Mouse (Mus musculus) small intestine, adult 2 months (tissue): ENCODE data around the gene Ddah1. TPM values are rescaled to one million over a fixed set of nuclear protein-coding genes. Genes with fewer than 3 reads are reported as not detected.

Experiments used
- H3K27ac ChIP-seq: fragments of 200-500 bp; 2 replicates; pipeline ENCODE4 v1.5.1; 2012; ENCODE audit warnings: low read depth, low read length, control low read depth, inconsistent platforms; ENCODE audit not compliant: insufficient read depth
- H3K27me3 ChIP-seq: fragments of 200-500 bp; 2 replicates; pipeline ENCODE4 v1.6.1; 2012; ENCODE audit warnings: mild to moderate bottlenecking, moderate library complexity, low read length, inconsistent platforms; ENCODE audit not compliant: control insufficient read depth, insufficient read depth
- H3K36me3 ChIP-seq: fragments of 200-500 bp; 2 replicates; pipeline ENCODE4 v1.6.1; 2012; ENCODE audit warnings: mild to moderate bottlenecking, low read length, control low read depth, inconsistent platforms; ENCODE audit not compliant: control insufficient read depth, insufficient read depth
- H3K4me1 ChIP-seq: fragments of 200-500 bp; 2 replicates; pipeline ENCODE4 v1.6.1; 2012; ENCODE audit warnings: low read length, inconsistent platforms, mixed read lengths; ENCODE audit not compliant: control insufficient read depth, insufficient read depth, insufficient read length
- H3K4me3 ChIP-seq: fragments of 200-500 bp; 2 replicates; pipeline ENCODE4 v1.5.1; 2012; ENCODE audit warnings: low read depth, mild to moderate bottlenecking, control low read depth, inconsistent platforms, low read length, moderate library complexity
- CTCF ChIP-seq: fragments of 200-500 bp; IDR thresholded peaks from 2 replicates; pipeline ENCODE4 v1.5.1; 2012; ENCODE audit warnings: low read depth, mild to moderate bottlenecking, control low read depth, inconsistent platforms, low read length, moderate library complexity, mixed read lengths; ENCODE audit not compliant: insufficient replicate concordance, insufficient read length; ENCODE audit errors: extremely low read depth
- POLR2A ChIP-seq: fragments of 200-500 bp; IDR thresholded peaks from 2 replicates; pipeline ENCODE4 v1.6.1; 2012; ENCODE audit warnings: low read depth, mild to moderate bottlenecking, control low read depth, inconsistent platforms, low read length, moderate library complexity
- WGBS: fragments of 180-500 bp; shearing (Covaris S2); methylation state at CpG from one replicate; pipeline ENCODE4 v1.1.7; 2018; 5-methylcytosine and 5-hydroxymethylcytosine counted together
- polyA plus RNA-seq: library from polyadenylated mRNA; depleted of rRNA; stranded (reverse); fragments of >200 nt; gene quantifications from 2 replicates; pipeline ENCODE4 v1.2.3, GENCODE M21; 2012

Gene Ddah1
- polyA plus RNA-seq, 1 experiment: 1.7 TPM

DNA sequence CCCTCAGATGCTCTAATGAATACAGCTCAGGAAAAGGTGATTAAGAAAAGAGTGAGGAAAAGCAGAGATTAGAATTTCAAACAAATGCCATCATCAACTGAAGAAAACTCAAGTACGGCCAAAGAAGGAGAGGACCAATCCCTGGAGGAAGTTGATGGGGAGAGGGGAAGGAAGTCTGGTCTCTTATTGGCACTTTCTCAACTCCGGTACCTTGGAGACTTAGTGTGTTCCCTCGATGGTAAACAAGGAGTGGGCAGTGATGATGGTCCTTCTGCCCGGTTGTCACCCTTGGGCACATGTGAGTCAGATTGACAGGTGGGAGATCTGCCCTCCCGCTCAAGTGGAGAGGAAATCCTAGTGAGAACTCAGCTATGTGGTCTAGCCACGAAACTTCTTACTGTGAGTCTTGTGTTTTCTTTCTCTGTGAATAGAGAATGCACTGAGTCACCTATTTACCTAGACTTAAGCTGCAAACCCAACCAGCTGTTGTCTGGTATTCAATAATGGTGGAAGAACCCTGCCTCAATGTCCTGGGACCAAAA is 129.0 kb downstream of the Ddah1 start:
- Histone ChIP-seq H3K27me3 (no peaks in the 10 kb centered on the region), H3K27ac (no peak overlapping the region), H3K4me1 (peaks cover 4% of the 10 kb centered on the region; the same call in 1 of the 2 replicates), H3K36me3 (no peaks in the 10 kb centered on the region), H3K4me3 (no peak overlapping the region)
- 67% methylated on average over 6 of the region's 6 CpGs for WGBS
- no peak for TF ChIP-seq CTCF
- TF ChIP-seq POLR2A: no peak

DNA sequence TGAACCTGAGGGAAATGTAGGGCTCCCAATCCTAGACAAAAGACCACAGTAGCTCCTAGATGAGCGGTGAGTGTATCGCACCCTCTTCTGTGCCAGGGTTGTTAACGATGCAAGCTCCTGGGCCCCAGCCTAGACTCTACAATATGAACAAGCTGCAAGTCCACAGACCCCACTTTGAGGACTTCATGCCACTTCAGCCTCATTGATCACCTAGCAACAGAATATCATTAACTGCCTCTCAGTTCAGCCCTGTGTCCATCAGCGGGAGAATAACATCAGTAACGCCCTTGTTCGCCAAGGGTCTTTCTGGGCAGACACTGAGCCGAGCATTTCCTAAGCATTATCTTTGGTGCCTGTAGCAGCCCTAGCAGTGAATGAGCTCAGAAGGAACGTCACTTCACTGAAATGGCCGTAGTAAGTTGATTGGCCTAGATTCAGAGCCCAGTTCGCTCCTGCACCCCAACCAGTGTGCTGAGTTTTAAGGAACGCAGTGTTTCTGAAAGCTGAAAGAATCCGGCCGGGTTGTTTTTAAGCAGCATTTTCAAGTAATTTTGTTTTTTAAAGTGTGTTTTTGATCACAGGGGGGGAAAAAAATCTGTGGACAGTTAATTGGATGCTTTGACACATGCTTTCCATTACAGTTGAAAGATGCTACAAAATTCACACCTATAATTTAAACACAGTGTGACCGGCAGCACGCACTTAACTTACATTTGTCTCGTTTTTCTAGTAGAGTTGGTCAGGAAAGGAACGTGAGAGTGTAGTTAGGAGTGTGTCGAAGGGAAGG is 132.1 kb downstream of the Ddah1 start:
- TF ChIP-seq CTCF: no peak
- no peak for TF ChIP-seq POLR2A
- 93% methylated on average over 18 of the region's 18 CpGs for WGBS
- no peak overlapping the region for H3K27ac ChIP-seq
- H3K4me3 ChIP-seq: no peak overlapping the region
- no peaks in the 10 kb centered on the region for H3K36me3 ChIP-seq
- peaks cover 2% of the 10 kb centered on the region; the same call in 1 of the 2 replicates for H3K4me1 ChIP-seq
- H3K27me3 ChIP-seq: no peaks in the 10 kb centered on the region

DNA sequence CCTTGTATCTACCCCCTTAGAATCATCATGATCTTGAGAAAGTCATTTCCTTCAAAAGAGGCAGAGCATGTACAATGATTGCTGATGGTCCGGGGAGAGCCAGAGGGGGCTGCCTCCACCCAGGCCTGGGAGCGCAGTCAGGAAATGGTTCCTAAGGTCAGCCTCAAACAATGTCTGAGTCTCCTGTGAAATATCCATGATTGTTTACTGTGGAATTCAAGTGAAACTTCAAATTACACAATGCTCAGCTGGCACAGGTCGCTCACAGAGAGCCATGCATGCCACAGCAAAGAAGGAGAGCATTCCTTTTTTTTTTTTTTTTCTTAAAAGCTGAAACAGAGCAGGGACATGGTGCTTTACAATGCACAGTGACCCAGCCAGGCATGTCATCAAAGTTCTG is 134.0 kb downstream of the Ddah1 start:
- no peaks in the 10 kb centered on the region for H3K36me3 ChIP-seq
- no peaks in the 10 kb centered on the region for H3K4me1 ChIP-seq
- no peaks in the 10 kb centered on the region for H3K27me3 ChIP-seq
- TF ChIP-seq POLR2A (no peak), CTCF (no peak)
- 69% methylated on average over 3 of the region's 3 CpGs for WGBS
- no peak overlapping the region for H3K4me3 ChIP-seq
- no peak overlapping the region for H3K27ac ChIP-seq

- Histone ChIP-seq H3K4me1 (no peaks in the 10 kb centered on the region), H3K27me3 (no peaks in the 10 kb centered on the region), H3K36me3 (no peaks in the 10 kb centered on the region), H3K27ac (no peak overlapping the region), H3K4me3 (no peak overlapping the region)
- WGBS: 83% methylated on average over 12 of the region's 12 CpGs
- TF ChIP-seq POLR2A: no peak
- no peak for TF ChIP-seq CTCF
Observed at GRCm38 (mm10) chr3:145894131-145894530, 135.7 kb downstream of the Ddah1 start.

DNA sequence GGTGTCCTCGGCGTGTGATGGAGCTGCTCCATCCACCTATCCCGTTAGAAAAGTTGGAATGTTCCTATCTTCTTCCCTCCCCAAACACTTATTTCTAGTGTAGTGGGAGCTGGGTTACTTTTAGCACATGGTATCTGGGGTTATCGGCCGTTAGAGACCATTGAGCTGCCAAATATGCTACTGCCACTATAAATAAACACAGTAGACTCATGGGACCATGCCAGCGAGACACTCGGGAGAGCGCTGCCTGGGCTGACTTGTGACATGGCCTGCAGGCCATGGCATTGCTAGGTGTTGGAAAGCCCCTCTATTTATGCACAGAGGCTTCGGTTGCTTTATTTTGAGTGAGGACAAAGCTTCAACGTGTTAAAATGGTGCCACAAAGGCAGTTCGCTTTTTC is 139.3 kb downstream of the Ddah1 start:
- TF ChIP-seq CTCF (no peak), POLR2A (no peak)
- H3K4me3 ChIP-seq: no peak overlapping the region
- H3K36me3 ChIP-seq: no peaks in the 10 kb centered on the region
- no peaks in the 10 kb centered on the region for H3K4me1 ChIP-seq
- no peak overlapping the region for H3K27ac ChIP-seq
- WGBS: 77% methylated on average over 11 of the region's 11 CpGs
- H3K27me3 ChIP-seq: no peaks in the 10 kb centered on the region

- Histone ChIP-seq H3K27ac (no peak overlapping the region), H3K27me3 (no peaks in the 10 kb centered on the region), H3K4me1 (no peaks in the 10 kb centered on the region), H3K36me3 (no peaks in the 10 kb centered on the region), H3K4me3 (no peak overlapping the region)
- TF ChIP-seq POLR2A (no peak), CTCF (no peak)
- WGBS: 70% methylated on average over 8 of the region's 8 CpGs
Observed at GRCm38 (mm10) chr3:145899832-145900231, 141.4 kb downstream of the Ddah1 start.

- TF ChIP-seq POLR2A (no peak), CTCF (no peak)
- WGBS: 90% methylated on average over 8 of the region's 8 CpGs
- no peak overlapping the region for H3K4me3 ChIP-seq
- H3K27ac ChIP-seq: no peak overlapping the region
- no peaks in the 10 kb centered on the region for H3K36me3 ChIP-seq
- no peaks in the 10 kb centered on the region; the same call in 1 of the 2 replicates for H3K4me1 ChIP-seq
- H3K27me3 ChIP-seq: no peaks in the 10 kb centered on the region
Observed at GRCm38 (mm10) chr3:145903530-145903929, 145.1 kb downstream of the Ddah1 start.
